Mouse (Mus musculus) urinary bladder, postnatal 36 days (tissue): ENCODE data around the gene Purb.
A peak's percentile ranks its signal among the peaks of the same experiment; 100 is the strongest.
"Not testable (repeated sequence)": the region's sequence is repeated elsewhere in the genome, so short reads cannot be mapped to it uniquely, and the experiment has no call there.

Experiments
- DNase-seq, 2 experiments: peaks; one replicate each; pipeline ENCODE4 v3.0.0; 2022; ENCODE audit warnings: low spot score in 2 of 2, mixed read lengths in 1 of 2

The Purb gene

GRCm38 (mm10) chr11:6486916-6487315, 11.2 kb upstream of the Purb start:
- no peak for DNase-seq

DNA sequence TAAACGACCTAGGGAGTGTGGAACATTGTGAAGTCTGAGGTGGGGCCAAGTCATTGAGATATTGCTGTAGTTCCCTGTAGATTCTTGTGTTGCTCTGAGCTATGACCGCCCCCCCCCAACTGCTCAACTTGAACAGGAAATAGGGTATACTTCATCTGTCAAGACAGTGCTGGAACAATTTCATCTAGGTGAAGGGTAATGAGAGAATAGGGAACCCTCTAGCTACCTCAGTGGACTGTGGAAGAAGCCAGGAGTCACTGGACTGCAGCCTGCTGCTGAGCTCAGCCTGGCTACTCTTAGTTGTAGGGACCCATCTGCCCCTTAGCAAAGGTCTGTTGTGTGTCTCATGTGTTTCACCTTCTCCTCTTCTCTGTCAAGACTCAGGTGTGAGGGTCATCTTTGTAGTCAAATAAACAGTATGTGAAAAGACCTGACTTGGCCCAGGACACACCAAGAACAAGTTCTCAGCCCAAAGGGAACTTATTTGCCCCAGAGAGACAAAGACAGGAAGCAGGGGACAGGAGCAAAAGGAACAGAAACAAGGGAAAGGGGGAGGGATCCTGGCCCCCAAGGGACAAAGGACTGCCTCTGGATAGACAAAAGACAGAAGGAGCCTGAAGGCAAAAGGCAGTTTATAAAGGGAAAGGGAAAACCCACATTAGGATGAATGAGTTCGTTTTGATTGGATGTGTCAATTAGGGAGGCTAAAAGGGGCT, 8.7 kb upstream of the Purb start:
- DNase-seq, result no peak

- DNase-seq, result no peak
These were observed 7.4 kb upstream of the Purb start for GRCm38 (mm10) chr11:6483103-6483502.

DNA sequence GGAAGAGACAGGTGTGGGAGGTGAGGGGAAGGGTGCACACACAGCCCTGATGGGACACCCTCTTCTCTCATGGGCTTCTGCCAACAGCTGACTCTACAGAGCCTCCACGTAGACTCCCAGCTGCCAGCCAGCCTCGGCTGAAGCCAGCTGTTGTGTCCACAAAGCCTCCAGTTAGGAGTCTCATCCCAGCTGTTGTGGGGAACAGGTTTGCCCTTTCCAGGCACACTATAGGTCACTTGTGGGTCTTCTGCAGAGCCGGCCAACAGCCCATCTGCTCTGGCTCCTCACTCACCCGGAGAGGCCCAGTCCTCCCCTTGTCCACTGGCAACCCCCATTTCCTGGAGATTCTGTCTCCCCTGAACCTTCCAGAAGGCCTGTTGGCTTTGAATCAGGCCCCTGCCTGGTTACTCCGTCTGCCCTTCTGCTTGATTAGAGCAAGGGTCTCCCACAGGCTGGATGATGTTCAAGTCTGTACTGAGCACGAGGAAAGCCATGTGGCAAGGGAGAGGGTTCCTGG, 6.0 kb upstream of the Purb start:
- no peak for DNase-seq

GRCm38 (mm10) chr11:6480681-6481405, 5.1 kb upstream of the Purb start:
- DNase-seq, result no peak

DNA sequence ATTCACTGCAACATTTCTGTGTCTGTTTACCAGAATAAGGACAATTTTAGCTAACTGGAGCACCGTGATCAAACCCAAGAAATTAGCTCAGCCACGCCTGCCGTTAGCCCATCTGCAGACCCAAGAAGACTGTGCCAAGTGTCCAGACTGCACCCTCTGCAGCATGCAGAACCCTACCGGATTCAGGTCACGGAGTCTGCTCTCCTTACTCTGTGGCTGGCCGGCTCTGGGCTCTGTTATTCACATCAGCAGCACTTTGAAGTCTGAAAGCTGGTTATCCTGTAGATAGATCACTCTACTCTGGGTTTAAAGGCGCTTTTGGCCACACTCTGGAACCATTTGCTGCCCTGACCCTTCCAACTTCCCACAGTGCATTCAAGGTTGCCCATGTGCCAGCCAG, 4.5 kb upstream of the Purb start:
- no peak for DNase-seq

- DNase-seq, result no peak
These were observed 3.5 kb upstream of the Purb start for GRCm38 (mm10) chr11:6479231-6479630.

DNA sequence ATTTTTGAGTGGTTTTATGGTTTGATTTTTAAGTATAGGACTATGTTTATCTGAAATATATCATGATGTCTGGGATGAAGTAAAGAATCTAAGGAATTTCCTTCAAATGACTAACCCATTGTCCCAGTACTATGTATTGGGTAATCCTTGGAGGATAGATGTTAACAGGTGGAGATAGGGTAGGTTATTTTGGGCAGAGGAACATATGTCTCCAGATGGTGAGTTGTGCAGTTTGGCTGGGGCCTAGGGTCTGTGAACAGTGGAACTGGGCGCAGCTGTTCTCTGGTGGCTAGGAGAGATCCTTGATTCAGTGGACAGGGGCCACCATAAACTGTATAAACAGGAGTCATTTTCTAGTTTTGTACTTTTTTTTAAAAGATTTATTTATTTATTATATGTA, 1.6 kb upstream of the Purb start:
- DNase-seq, result no peak

GRCm38 (mm10) chr11:6476876-6477275, 1.2 kb upstream of the Purb start:
- no peak for DNase-seq

DNA sequence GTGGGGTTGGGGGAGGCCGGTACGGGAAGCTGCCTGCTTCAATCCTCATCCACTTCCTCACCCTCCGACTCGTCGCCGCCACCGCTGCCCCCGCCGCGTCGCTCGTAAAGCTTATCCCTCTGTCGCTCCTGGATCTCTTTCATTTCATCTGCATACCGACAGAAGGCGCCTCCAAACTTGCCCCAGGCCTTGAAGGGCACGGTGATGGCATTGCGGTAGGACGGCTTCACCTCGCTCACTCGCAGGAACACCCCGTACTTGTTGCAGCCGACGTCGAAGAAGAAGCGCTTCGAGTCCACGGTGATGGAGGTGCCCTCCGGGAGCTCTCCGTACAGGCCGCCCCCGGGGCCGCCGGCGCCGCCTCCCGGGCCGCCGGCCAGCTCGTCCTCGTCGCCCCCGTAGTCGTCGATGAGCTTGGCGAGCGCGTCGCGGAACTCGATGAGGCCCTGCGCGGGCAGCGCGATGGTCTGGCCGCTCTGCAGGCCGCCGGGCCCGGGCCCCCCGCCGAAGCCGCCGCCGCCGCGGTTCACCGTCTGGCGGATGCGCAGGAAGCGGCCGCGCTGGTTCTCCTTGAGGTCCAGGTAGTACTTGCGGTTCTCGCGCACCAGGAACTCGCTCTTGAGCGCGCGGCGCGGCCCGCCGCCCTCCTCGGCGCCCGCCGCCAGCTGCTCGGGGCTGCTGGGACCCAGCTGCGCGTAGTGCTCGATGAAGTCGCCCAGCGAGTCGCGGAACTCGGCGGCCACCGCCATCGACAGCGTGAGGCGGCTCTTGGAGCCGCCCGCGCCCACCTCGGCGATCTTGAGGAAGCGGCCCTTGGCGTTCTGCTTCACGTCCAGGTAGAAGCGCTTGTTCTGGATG, 614 bp downstream of the Purb start:
- DNase-seq, result peak; percentile 38 to 40

DNA sequence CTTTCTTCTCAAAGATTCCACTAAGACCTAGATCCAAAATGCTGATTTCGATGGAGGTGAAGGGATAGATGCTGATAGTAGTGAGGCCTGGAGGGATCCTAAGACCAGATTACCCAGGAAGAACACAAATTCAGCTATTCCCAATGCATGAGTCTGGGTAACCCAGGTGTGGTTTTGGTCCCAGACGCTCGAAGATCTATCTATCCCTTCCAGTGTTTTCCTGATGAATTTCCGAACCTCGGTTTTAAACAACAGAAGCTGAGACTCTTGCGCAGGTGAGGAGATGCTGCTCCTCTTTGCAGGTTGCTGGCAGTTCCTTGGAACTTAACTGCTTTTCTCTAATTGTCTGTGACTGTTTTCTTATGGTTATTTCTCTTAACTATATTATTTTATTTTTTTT, 1.3 kb downstream of the Purb start:
- DNase-seq, result no peak

GRCm38 (mm10) chr11:6472076-6472475, 3.6 kb downstream of the Purb start:
- DNase-seq, result no peak

- no peak for DNase-seq
These were observed 4.2 kb downstream of the Purb start for GRCm38 (mm10) chr11:6471493-6471892.

GRCm38 (mm10) chr11:6471054-6471453, 4.7 kb downstream of the Purb start:
- DNase-seq, result no peak

DNA sequence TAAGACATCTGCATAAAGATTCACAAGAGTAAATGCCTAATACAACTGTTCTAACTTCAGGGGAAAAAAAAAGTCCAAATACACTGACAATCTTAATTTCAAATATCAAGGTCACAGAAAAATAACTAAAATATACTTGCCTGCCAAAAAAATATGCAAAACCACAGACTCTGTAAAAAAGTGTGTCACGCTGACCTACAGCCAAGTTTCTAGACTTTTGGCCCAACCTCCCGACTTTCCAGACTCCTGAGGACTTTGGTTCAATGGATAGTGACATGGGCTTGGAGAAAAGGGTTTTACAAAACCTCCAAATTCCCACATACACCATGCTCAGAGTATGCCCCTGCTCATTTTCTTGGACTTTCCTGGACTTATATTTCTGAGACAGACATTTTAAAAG, 7.2 kb downstream of the Purb start:
- DNase-seq, result peak in 1 of 2 experiments; percentile 28

GRCm38 (mm10) chr11:6465122-6465521, 10.6 kb downstream of the Purb start:
- DNase-seq, result peak in 1 of 2 experiments; percentile 51

DNA sequence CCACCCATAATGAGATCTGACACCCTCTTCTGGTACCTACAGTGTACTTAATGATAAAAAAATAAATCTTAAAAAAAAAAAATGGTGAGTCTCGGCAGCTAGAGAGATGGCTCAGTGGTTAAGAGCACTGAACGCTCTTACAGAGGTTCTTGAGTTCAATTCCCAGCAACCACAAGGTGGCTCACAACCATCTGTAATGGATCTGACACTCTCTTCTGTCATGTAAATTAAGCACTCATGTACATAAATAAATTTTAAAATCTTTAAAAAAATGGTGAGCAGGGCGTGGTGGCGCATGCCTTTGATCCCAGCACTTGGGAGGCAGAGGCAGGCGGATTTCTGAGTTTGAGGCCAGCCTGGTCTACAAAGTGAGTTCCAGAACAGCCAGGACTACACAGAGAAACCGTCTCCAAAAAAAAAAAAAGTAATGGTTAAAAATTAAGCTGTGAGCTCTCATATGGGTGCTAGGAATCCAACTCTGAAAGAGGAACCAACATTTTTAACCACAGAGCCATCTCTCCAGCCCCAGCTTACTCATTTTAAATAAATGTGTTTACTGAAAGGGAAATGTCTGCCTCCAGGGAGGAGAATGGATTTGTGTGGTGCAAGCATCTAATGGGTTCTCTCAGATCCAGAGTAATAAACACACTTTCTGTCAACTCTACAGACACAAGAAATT, 12.4 kb downstream of the Purb start:
- DNase-seq, result no peak

GRCm38 (mm10) chr11:6456083-6456482, 19.6 kb downstream of the Purb start:
- DNase-seq, result no peak

GRCm38 (mm10) chr11:6448155-6448554, 27.6 kb downstream of the Purb start:
- not testable (repeated sequence) for DNase-seq

GRCm38 (mm10) chr11:6447493-6447892, 28.2 kb downstream of the Purb start:
- no peak for DNase-seq

- no peak for DNase-seq
These were observed 29.8 kb downstream of the Purb start for GRCm38 (mm10) chr11:6445951-6446350.

DNA sequence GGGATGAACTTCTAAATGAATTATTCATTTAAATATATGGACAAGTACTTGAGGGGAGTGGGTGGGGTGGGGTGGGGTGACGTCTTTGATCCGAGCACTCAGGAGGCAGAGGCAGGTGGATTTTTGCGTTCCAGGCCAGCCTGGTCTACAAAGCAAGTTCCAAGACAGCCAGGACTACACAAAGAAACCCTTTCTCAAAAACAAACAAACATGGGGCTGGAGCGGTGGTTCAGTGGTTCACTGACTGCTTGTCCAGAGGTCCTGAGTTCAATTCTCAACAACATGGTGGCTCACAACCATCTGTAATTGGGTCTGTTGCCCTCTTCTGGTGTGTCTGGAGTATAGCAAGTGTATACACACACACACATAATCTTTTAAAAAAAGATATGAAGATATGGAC, 30.3 kb downstream of the Purb start:
- no peak for DNase-seq
